16 mouse cellular contexts compared by ENCODE assay signal in genomic region chr9:102216746-102217566, GRCm38 (mm10).
DNase-seq lines count a peak whose midpoint lies in the region; ATAC-seq lines count a peak whose summit lies in the region.
"Had no signal": no experiment of that assay in that cellular context is flagged by ENCODE, and none has a peak within 500 bp of the region (broad histone marks: within the 10 kb centered on the region; RNA-seq: fewer than 3 reads in every experiment).

No protein-coding gene starts in this region.

- H3K4me2 ChIP-seq in midbrain, embryonic 11.5 days, result no peak overlapping the region
- H3K4me2 ChIP-seq in forebrain, embryonic 14.5 days (ENCODE audit: low read length), result no peak overlapping the region
- H3K4me2 ChIP-seq: embryonic facial prominence, embryonic 15.5 days; heart, embryonic 15.5 days; hindbrain, embryonic 15.5 days; kidney, embryonic 15.5 days had no signal

- no peak overlapping the region for H3K9ac ChIP-seq in midbrain, embryonic 11.5 days (ENCODE audit: low read length)
- H3K9ac ChIP-seq in forebrain, embryonic 14.5 days (ENCODE audit: low read length), result no peak overlapping the region
- H3K9ac ChIP-seq: embryonic facial prominence, embryonic 15.5 days; heart, embryonic 15.5 days; hindbrain, embryonic 15.5 days; kidney, embryonic 15.5 days had no signal

- H3K4me1 ChIP-seq in midbrain, embryonic 10.5 days, result peaks cover 55% of the 10 kb centered on the region
- peaks cover 34% of the 10 kb centered on the region for H3K4me1 ChIP-seq in midbrain, embryonic 11.5 days (ENCODE audit: control insufficient read depth, insufficient read depth, low read length)
- peaks cover 28% of the 10 kb centered on the region for H3K4me1 ChIP-seq in forebrain, embryonic 14.5 days (ENCODE audit: control insufficient read depth, insufficient read depth, low read length)
- H3K4me1 ChIP-seq: embryonic facial prominence, embryonic 15.5 days; heart, embryonic 15.5 days; kidney, embryonic 15.5 days had no signal

- H3K27ac ChIP-seq in midbrain, embryonic 10.5 days (replicated peaks), result peak overlapping the region; percentile 53
- H3K27ac ChIP-seq in midbrain, embryonic 11.5 days (ENCODE audit: low read depth, low read length), result no peak overlapping the region
- H3K27ac ChIP-seq in forebrain, embryonic 14.5 days (ENCODE audit: low read depth, low read length), result peak overlapping the region; percentile 17; the same call in 1 of the 2 replicates
- H3K27ac ChIP-seq: embryonic facial prominence, embryonic 15.5 days; gastrocnemius, adult 2 months; heart, embryonic 15.5 days; hindbrain, embryonic 15.5 days; kidney, embryonic 15.5 days had no signal

- peaks cover 6% of the 10 kb centered on the region; the same call in 1 of the 2 replicates for H3K36me3 ChIP-seq in midbrain, embryonic 10.5 days
- H3K36me3 ChIP-seq in midbrain, embryonic 11.5 days (ENCODE audit: control insufficient read depth, insufficient read depth, low read length), result no peaks in the 10 kb centered on the region
- H3K36me3 ChIP-seq in forebrain, embryonic 14.5 days (ENCODE audit: control insufficient read depth, insufficient read depth, low read length), result no peaks in the 10 kb centered on the region; the same call in 1 of the 2 replicates
- H3K36me3 ChIP-seq: embryonic facial prominence, embryonic 15.5 days; heart, embryonic 15.5 days; kidney, embryonic 15.5 days had no signal

- H3K4me3 ChIP-seq in midbrain, embryonic 10.5 days, result no peak overlapping the region
- H3K4me3 ChIP-seq in midbrain, embryonic 11.5 days (ENCODE audit: low read depth, low read length), result no peak overlapping the region
- H3K4me3 ChIP-seq in forebrain, embryonic 14.5 days (ENCODE audit: low read depth, low read length), result no peak overlapping the region
- H3K4me3 ChIP-seq: embryonic facial prominence, embryonic 15.5 days; gastrocnemius, adult 2 months; heart, embryonic 15.5 days; hindbrain, embryonic 15.5 days; kidney, embryonic 15.5 days had no signal

- no peak for ATAC-seq in midbrain, embryonic 11.5 days (ENCODE audit: low FRiP score)
- peak; percentile 21; the same call in 1 of the 2 replicates for ATAC-seq in forebrain, embryonic 14.5 days

- peaks cover 98% of the 10 kb centered on the region for H3K27me3 ChIP-seq in midbrain, embryonic 10.5 days (ENCODE audit: low read depth, poor library complexity, severe bottlenecking)
- H3K27me3 ChIP-seq in midbrain, embryonic 11.5 days (ENCODE audit: control insufficient read depth, insufficient read depth, low read length), result peaks cover 45% of the 10 kb centered on the region
- 0 out of 2 replicates have a peak, but pooled peaks cover 2% of the 10 kb centered on the region for H3K27me3 ChIP-seq in forebrain, embryonic 14.5 days (replicated peaks; ENCODE audit: control insufficient read depth, insufficient read depth, low read length)
- H3K27me3 ChIP-seq: embryonic facial prominence, embryonic 15.5 days; heart, embryonic 15.5 days; hindbrain, embryonic 15.5 days; kidney, embryonic 15.5 days had no signal

- WGBS in midbrain, embryonic 10.5 days, result 48% methylated on average over 7 of the region's 7 CpGs
- 58% methylated on average over 7 of the region's 7 CpGs for WGBS in midbrain, embryonic 11.5 days
- 17% methylated on average over 7 of the region's 7 CpGs for WGBS in forebrain, embryonic 14.5 days

- DNase-seq in cerebellum, adult 18-20 months, result peak; percentile 34 to 37
- DNase-seq in cerebellum, adult 11-12 months, result no peak
- no peak for DNase-seq in midbrain, embryonic 10.5 days (ENCODE audit: low spot score)
- DNase-seq in midbrain, embryonic 11.5 days (ENCODE audit: low spot score, missing footprints), result no peak
- DNase-seq in forebrain, embryonic 14.5 days (ENCODE audit: low spot score), result peak; percentile 58
- peak; percentile 50 for DNase-seq in lung, postnatal 36 days
- no peak for DNase-seq in heart, adult 9 months (ENCODE audit: low spot score in 2 of 2)
- no peak for DNase-seq in right cerebral cortex, postnatal 14 days
- DNase-seq: gastrocnemius, adult 2 months; layer of hippocampus, postnatal 36 days; liver; thymus, postnatal 14 days had no signal

- H3K9me3 ChIP-seq in midbrain, embryonic 10.5 days (replicated peaks), result no peaks in the 10 kb centered on the region
- H3K9me3 ChIP-seq in midbrain, embryonic 11.5 days (ENCODE audit: control insufficient read depth, low read length), result no peaks in the 10 kb centered on the region
- no peaks in the 10 kb centered on the region for H3K9me3 ChIP-seq in forebrain, embryonic 14.5 days (replicated peaks; ENCODE audit: control insufficient read depth, low read length)
- H3K9me3 ChIP-seq: embryonic facial prominence, embryonic 15.5 days; heart, embryonic 15.5 days; hindbrain, embryonic 15.5 days; kidney, embryonic 15.5 days had no signal

Comparison
In these comparisons a context has a peak if more than half of its experiments do, and no peak if none do; other contexts are left out.
1. DNase-seq: peak in cerebellum, adult 18-20 months (2 of 2), forebrain, embryonic 14.5 days (single experiment) and lung, postnatal 36 days (single experiment); none in cerebellum, adult 11-12 months (single experiment), midbrain, embryonic 10.5 days (single experiment), midbrain, embryonic 11.5 days (single experiment), heart, adult 9 months (0 of 2) and right cerebral cortex, postnatal 14 days (single experiment).